Mouse (Mus musculus) layer of hippocampus, postnatal 10 days (tissue): ENCODE results near the gene Neurl4. TPM values are rescaled to one million over a fixed set of nuclear protein-coding genes. Genes with fewer than 3 reads are reported as not detected.

Experiments used
- DNase-seq, 2 experiments: peaks; one replicate each; pipeline ENCODE4 v3.0.0; 2021; ENCODE audit warnings: low spot score in 2 of 2
- total RNA-seq, 2 experiments: library from RNA; stranded (reverse); gene quantifications; 2 replicates each; pipeline ENCODE4 v1.2.3; 2021

The Neurl4 gene
- total RNA-seq, 2 experiments from 2014 or later: 127 to 146 TPM

DNA sequence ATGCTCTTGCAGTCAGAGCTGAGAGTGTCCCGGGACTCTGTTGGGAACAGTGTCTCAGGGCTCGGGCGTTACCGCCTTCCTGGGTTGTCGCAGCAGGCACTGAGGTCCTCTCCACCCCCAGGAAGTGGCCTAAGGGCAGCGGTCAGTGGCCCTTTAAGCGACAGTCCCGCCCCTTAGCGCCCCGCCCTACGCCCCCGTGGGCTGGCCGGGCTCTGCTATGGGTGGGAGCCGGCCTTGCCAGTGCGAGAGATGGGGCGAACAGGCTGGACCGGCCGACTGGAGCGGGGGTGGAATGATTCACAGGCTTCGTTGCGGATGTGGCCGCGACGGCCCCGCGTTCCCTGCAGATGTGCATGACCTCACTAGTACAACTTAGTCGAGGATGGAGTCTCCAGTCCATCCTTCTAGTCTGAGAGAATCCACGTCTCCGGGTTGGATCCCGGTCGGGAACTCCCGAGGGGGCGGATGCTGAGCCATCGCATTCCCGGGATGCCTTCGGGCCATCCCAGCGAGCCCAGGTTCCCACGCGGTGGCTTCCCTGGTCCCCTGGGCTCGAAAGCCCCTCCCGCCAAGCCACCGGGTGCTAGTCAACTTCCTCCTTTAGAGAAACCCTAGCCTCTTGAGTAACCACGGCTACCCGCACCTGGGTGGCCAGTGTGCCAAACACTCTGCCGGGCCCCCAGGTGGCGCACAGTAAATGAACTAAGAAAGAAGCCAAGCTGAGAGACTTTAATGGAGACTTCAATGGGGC, 19.8 kb upstream of the Neurl4 start, which contains the start of gene Kctd11:
Kctd11 (minus strand) TSS at position 554 of the 751 bp plus-strand sequence.
- DNase-seq: peak; percentile 62 to 77

DNA sequence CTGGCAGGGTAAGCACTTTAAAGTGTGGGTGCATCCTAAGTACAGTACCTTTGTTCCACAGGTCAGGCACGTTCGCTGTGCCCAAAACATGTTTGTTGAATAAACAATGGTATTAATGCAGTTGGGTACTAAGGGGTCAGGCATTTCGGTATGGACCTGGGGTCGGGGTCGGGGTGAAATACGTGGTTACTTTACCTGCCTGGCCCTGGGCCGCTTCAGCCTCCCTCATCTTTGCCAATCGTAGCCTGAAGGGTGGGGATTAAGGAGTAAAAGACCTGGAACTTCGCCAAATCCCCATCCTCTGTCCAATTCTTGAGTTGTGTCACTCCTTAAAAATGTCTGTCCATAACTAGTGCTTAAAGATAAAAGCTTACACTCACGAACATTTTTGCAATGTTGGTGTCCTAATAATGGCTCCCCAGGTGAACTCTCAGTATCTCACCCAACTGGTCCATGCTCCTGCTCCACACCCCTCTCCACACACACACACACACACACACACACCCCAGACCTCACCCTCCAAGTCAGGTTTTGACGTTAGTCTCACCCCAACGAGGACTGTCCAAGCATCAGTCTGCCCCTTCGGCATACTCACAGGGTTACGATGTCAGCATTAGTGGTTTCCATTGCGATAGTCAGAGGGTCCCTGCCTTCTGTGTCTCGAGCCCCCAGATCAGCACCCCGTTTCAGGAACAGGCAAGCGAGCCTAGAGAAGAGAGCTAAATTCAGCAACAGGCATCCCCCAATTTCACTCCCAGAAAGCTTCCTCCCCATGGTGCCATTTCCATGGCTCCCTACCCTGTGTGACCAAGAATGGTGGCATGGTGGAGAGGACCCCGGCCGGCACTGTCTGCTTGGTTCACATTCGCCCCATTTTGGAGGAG, 18.8 kb upstream of the Neurl4 start:
- no peak for DNase-seq

DNA sequence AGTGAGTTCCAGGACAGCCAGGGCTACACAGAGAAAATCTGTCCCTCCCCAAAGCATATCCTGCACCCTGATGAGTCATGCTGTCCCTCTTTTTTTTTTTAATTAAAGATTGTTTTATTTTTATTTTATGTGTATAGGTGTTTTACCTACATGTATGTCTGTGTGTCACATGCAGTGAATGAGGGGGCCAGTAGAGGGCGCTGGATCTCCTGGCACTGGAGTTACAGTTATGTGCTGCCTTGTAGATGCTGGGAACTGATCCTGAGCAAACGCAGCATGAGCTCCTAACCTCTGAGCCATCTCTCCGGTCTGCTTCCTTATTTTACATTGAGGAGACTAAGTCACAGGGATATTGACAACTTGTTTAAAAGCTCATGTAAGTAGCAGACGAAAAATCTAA, 17.8 kb upstream of the Neurl4 start:
- no peak for DNase-seq

DNA sequence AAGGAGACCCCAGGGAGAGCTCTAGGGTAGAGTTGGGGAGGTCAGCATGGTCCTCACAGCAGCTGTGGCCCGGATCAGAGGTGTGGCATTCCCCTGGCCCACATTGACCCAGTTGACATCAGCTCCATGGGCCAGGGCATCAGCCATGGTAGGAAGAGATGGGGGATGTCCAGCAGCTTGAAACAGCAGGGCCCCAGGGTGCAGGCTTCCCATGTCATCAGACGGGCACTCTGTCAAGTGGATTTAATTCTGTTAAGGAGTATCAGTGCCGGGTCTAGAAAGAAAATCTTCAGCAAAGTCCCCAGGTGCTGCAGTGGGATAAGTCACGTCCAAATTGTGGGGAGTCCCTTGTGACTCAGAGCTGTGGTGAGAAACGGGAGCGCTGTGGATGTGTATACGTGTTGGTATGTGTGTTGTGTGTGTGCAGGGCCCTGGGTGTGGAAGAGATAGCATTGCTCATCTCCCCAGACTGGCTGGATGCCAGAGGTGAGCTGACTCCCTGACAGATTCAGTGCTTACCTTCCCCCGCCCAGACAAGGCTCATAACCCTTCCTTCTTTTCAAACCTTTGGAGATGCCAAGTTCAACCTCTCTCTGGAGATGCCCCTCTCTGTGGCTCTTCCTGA, 17.2 kb upstream of the Neurl4 start:
- no peak for DNase-seq

DNA sequence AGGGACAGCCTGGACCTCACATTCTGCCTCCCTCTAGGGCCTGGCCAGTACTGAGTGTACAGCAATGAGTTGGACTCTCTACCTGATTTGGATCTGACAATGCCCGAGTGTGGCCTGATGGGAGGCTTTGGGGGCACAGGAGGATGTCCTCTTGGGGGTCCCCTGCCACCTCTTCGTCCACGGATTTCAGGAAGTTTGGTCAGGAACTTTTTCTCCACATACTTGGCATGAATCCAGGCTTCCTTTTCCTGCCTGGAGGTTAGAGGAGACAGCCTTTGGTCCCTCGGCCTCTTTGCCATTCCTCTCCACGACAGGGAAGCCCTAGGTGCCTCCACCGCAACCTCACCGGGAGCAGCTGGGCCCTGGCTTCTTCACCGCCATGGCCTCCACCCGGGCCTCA, 16.6 kb upstream of the Neurl4 start:
- no peak for DNase-seq

DNA sequence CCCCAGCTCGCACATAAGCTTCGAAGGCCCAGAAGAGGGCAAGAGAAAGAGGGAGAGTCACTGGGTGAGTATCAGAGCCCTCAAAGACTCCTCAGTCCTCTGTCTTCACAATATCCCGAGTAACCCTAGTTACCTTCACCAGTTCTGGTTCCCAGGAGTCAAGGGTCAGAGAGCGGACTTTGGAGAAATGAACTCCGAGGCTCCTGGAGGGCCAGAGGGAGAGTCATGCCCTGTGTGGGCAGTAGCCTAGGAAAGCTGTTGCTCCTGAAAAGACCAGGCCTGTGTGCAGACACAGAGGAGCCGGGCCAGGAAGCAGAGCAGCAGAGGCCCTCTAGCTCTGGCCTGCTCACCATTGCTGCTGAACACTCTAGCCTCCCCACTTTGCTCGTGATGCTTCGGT, 16.2 kb upstream of the Neurl4 start:
- no peak for DNase-seq

DNA sequence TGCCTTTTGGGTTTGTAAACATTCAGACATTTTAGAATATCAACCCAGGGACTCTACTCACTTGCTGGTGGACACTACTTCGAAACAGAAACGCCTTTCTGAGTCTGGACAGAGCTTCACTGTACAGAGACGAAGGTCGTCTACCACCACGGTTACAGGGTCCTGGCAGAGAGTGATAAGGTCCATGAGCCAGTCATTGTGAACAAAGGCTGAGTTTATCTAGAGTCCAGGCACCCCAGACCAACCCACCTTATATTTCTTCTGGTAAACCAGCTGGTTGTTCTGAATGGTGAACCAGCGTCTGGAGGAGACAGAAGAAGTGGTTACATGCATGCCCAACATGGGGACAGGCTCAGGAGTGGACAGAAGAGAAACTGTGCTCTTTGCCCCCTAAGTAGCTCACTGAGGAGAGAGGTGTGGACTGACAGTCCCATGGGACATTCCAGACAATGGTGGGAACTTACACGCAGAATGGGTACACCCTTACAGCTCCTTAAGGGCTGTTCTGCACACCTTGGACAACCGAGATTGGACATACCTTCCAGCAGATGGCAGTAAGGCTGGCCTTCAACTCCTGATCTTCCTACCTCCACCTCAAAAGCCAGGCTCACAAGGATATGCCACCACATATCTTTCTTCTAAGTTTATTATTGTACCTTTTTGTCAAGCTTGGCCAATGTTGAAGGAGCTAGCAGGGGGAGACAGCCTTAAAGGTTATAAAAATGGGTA, 13.8 kb upstream of the Neurl4 start:
- DNase-seq: no peak

DNA sequence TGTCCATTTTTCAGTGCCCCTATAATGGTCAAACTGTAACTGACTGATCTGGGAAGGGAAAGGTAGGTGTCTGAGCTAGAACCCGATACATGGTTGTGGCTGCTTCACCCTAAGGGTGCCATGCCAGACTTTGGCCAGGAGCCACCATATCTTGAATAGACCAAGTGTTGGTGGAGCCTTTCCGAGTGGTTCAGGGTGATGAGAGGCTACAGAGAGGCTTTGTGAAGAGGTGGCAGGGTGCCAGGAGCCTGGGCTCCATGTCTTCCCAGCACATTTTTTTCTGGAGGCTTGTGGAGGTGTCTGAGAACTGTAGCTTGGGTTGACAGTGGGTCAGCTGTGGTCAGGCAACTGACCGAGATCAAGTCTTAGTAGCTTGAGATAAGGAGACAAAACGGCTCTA, 9.4 kb upstream of the Neurl4 start:
- DNase-seq: peak; percentile 36 to 62

DNA sequence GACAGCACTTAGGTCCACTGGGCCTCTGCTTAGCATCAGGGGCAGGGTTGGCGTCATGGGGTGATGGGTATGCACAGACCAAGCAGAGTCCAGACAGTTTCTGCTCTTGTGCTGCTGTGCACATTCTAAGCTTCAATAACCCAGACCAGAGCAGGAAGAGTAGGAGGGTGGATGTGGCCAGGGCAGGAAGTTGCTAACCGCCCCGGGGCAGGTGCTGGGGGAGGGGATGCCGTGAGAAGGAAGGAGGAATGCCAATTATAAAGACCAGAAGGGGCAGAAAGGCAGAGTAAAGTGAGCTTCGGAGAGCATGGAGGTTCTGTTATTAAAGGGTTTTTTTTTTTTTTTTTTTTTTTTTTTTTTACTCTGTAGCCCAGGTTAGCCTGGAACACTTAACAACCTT, 6.2 kb upstream of the Neurl4 start:
- DNase-seq: no peak

DNA sequence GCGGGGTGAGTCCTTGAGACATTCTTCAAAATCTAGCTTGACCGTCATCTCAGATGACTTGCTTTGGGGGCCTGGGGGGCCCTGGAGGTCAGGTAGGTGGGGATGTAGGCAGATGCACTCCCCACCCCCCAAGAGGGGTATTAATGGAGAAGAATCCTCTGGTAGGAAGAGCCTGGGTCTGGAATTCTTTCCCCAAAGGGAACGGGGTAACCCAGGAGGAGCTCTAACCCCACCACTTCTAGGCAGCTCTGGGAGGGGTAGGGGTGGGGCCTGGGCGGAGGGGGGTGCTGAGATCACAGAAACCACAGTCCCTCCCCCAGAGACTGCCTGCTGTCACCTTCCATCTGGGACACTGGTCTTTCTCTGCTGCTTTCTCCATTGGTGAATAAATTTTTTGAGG, 5.6 kb upstream of the Neurl4 start, which contains the start of gene Acap1:
Acap1 (minus strand) TSS at position 249 of the 400 bp plus-strand sequence.
- no peak for DNase-seq

DNA sequence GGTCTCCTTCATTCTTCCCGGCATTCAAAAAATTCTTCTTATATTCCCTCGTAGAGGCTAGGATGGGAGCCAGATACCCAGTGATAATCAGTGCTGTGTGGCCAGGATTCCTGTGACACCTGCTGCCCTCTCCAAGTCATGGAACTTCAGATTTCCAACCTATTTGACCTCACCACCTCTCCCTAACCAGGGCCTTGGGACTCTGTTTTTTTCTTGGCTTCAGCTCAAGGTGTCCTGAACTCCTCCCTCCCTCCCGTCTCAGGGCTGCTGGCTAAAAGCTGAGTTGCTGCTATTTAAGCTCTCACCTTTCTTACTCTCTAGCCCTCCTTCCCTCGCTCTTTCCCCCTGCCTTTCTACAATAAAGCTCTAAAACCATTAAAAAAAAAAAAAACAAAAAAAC, 1.0 kb upstream of the Neurl4 start:
- DNase-seq: no peak

DNA sequence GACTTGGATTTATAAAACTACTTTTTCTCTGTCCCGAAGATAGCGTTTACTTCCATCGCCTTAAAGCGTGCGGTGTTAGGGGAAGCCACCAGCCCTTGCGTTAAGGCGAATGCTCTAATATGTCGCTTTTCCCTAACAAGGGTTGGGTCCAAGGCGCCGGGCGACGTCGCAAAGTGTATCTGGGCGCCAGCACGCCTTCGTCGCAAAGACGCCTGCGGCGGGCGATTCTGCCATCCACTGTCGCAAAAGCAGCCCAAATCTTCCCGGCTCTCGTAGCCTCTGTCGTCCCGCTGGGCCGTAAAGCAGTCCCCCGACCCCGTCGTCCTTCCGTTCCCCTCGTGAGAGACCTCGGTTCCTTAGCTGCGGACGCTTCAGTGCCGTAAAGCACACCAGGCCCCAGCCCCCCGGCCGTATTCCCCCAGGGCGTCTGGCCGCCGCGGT, 554 bp downstream of the Neurl4 start:
- DNase-seq: peak; percentile 95

DNA sequence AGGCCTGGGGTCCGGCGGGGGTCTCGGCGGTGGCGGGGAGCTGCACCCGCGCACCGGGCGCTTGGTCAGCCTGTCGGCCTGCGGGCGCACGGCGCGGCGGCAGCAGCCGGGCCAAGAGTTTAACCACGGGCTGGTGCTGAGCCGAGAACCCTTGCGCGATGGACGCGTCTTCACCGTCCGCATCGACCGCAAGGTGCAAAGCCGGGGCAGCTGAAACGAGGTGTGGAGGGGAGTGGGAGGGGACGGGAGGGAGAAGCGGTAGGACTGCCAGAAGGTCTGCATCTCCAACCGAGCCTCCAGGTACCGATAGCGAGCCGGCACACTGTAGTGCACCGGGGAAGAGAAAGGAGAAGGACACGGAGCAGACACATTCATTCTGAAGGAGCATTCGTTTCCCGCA, 1.1 kb downstream of the Neurl4 start:
- DNase-seq: peak in 1 of 2 experiments; percentile 30

DNA sequence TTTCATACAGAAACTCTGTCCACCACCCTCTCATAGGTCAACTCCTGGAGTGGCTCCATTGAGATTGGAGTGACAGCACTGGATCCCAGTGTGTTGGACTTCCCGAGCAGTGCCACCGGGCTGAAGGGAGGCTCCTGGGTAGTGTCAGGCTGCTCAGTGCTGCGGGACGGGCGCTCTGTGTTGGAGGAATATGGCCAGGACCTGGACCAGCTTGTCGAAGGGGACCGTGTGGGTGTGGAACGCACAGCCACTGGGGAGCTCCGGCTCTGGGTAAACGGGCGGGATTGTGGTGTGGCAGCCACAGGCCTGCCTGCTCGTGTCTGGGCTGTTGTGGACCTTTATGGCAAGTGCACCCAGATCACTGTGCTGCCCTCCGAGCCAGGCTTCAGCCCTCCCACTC, 2.1 kb downstream of the Neurl4 start:
- no peak for DNase-seq

DNA sequence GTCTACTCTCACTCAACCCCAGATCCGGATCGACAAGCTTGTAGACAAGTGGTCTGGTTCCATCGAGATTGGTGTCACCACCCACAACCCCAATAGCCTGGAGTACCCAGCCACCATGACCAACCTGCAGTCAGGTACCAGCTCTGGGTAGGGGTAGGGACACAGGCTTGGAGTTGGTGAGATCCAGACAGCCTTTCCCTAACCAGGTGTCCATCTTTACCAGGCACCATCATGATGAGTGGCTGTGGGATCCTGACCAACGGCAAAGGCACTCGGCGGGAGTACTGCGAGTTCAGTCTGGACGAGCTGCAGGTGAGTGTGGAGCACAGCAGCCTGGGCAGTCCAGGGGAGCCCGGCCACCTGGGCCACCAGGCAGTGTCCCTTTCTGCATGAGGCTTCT, 3.4 kb downstream of the Neurl4 start:
- no peak for DNase-seq

DNA sequence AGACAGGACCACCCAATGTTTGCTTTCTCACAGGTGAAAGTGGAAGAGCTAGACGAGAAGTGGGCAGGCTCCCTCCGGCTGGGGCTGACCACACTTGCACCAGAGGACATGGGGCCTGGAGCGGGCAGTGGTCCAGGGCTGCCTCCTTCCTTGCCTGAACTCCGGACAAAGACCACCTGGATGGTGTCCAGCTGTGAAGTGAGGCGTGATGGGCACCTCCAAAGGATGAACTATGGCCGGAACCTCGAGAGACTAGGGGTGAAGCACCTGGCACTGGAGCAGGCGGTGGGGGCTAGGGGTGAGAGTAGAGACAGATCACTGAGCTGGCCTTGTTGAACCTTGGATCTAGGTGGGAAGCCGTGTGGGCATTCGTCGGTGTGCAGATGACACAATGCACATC, 7.8 kb downstream of the Neurl4 start:
- no peak for DNase-seq

DNA sequence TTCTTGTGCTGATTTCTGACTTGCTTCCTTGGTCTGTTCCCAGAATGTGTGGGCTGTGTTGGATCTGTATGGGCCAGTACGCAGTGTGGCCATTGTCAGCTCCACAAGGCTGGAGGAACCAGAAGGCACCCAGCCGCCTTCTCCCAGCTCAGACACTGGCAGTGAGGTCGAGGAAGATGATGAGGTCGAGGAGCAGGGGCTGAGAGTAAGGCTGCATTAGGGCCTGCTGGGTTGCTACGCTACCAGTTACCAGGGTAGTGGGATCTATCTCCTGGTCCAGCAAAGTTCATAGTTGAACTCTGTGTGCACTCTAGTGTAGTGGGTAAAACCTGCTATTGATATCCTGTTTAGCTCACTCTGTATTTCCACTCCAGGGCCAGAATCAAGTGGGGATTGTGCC, 8.3 kb downstream of the Neurl4 start:
- no peak for DNase-seq

DNA sequence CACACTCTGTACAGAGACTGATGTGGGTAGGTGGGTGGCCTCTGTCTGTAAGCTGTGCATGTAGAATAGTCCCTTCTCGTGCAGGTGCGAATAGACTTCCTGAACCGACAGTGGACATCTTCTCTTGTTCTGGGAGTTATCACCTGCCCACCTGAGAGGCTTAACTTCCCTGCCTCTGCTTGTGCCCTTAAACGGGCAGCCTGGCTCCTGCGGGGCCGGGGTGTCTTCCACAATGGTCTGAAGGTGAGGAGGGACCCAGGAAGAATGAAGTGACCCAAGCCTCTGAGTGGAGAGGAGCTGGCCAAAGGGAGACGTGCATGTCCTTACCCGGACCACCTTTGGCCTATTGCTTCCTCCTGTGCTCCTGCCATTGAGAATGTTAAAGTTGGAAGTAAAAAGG, 9.3 kb downstream of the Neurl4 start:
- DNase-seq: no peak

DNA sequence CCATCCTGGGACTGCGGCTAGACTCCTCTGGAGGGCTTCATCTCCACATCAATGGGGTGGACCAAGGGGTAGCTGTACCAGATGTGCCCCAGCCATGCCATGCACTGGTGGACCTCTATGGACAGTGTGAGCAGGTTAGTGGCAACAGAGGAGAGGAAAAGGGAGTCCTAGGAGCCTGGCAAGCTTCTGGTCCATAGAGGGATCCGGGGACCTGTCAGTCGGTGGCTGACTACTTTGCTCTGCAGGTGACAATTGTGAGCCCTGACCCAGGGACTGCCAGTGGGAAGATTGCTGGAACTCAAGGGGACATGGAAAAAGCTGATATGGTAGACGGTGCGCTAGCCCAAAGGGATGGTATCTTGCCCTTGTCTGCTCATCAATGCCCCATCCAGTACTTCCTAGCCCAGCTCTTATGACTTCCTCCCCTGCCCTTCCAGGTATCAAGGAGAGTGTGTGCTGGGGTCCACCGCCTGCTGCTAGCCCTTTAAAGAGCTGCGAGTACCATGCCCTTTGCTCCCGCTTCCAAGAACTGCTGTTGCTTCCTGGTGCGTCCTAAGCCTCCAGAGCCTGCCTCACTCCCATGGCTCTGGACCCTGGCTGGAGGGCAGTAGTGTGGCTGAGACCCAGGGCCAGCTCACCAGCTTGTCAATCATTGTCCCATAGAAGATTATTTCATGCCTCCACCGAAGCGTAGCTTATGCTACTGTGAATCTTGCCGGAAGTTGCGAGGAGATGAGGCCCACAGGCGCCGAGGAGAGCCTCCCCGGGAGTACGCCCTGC, 10.1 kb downstream of the Neurl4 start:
- no peak for DNase-seq

DNA sequence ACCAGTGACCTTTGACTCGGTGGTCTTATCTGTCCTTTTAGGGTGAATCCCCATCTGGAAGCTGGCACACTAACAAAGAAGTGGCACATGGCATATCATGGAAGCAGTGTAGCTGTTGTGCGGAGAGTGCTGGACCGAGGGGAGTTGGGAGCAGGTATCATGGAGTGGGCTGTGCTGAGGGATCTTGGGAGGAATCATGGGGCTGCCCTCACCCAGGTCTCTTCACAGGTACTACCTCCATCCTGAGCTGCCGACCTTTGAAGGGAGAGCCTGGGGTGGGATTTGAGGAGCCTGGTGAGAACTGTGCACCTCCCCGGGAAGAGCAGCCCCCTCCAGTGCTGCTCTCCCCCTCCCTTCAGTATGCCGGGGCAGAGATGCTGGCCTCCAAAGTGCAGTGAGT, 10.8 kb downstream of the Neurl4 start:
- DNase-seq: no peak
